Mouse (Mus musculus): ENCODE results near the gene Lrrc28. TPM values are rescaled to one million over a fixed set of nuclear protein-coding genes. Genes with fewer than 3 reads are reported as not detected.

Gene Lrrc28
- polyA plus RNA-seq, 1 experiment from 2014 or later, result 10.3 TPM

- no peaks in the 10 kb centered on the region for H3K27me3 ChIP-seq (replicated peaks)
- H3K9ac ChIP-seq, result no peak overlapping the region
- no peak for ATAC-seq
- no peaks in the 10 kb centered on the region for H3K9me3 ChIP-seq (replicated peaks)
- no peaks in the 10 kb centered on the region for H3K36me3 ChIP-seq
- no peak overlapping the region for H3K4me2 ChIP-seq
- H3K4me1 ChIP-seq, result no peaks in the 10 kb centered on the region
- WGBS (ENCODE audit: insufficient replicate concordance), result 25% methylated on average over 6 of the region's 6 CpGs
- no peak overlapping the region for H3K4me3 ChIP-seq
- H3K27ac ChIP-seq, result no peak overlapping the region
Measured at GRCm38 (mm10) chr7:67549073-67549561, 96.0 kb downstream of the Lrrc28 start.

DNA sequence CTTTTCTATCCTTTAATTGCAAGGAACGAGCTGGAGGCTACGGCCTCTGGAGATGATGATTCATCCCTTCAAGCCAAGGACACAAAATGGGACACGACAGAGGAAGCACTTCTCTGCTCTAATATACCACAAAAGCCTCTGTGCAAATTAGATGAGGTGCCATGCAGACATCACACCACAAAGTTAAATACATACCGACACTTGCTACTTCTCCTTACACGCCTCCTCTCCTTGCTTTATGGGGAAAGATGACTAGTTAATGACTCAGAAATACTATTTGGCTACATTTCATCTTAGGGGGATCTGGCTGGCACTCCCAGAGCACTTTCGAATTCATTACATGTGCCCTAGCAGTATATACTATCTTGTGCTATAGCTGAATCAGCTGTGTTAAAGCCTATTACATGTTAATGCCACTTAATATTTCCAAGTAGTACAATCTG, 96.4 kb downstream of the Lrrc28 start:
- Histone ChIP-seq H3K4me3 (no peak overlapping the region), H3K4me2 (no peak overlapping the region), H3K9ac (no peak overlapping the region), H3K4me1 (no peaks in the 10 kb centered on the region), H3K9me3 (replicated peaks) (no peaks in the 10 kb centered on the region), H3K27me3 (replicated peaks) (no peaks in the 10 kb centered on the region), H3K27ac (no peak overlapping the region), H3K36me3 (no peaks in the 10 kb centered on the region)
- 68% methylated on average over 6 of the region's 6 CpGs for whole genome bisulfite sequencing (ENCODE audit: insufficient replicate concordance)
- ATAC-seq, result no peak

DNA sequence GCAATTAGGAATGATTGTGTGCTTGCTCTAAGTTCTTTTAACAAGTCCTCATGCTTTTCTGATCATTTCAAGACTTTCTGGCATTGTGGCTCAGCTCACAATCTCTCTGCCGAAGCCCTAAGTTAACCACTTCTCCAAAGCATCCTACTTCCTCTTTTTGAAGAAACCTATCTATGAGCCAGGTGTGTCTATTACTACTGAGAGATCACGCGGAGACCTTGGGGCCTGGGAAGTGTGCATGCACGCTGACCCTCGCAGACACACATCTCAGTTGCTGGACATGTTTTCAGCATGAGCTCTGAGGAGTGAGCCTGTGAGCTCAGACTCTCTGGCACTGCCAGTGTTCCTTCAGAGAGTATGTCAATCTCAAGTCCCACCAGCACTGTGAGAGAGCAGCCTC, 98.8 kb downstream of the Lrrc28 start:
- Histone ChIP-seq H3K9ac (no peak overlapping the region), H3K4me3 (no peak overlapping the region), H3K4me1 (no peaks in the 10 kb centered on the region), H3K36me3 (no peaks in the 10 kb centered on the region), H3K27me3 (replicated peaks) (no peaks in the 10 kb centered on the region), H3K4me2 (no peak overlapping the region), H3K27ac (no peak overlapping the region), H3K9me3 (replicated peaks) (no peaks in the 10 kb centered on the region)
- 30% methylated on average over 5 of the region's 5 CpGs for WGBS (ENCODE audit: insufficient replicate concordance)
- no peak for ATAC-seq

DNA sequence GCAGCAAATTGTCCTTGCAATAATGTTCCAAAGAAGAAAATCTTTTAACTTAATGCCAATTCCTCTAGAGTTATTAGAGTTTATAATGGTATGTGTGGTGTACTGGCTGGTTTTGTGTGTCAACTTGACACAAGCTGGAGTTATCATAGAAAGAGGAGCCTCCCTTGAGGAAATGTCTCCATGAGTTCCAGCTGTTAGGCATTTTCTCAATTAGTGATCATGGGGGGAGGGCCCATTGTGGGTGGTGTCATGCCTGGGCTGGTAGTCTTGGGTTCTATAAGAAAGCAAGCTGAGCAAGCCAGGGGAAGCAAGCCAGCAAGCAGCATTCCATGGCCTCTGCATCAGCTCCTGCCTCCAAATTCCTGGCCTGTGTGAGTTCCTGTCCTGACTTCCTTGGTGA, 100.5 kb downstream of the Lrrc28 start:
- Histone ChIP-seq H3K4me3 (no peak overlapping the region), H3K4me2 (no peak overlapping the region), H3K27me3 (replicated peaks) (no peaks in the 10 kb centered on the region), H3K36me3 (no peaks in the 10 kb centered on the region), H3K4me1 (no peaks in the 10 kb centered on the region), H3K9ac (no peak overlapping the region), H3K9me3 (replicated peaks) (no peaks in the 10 kb centered on the region), H3K27ac (no peak overlapping the region)
- no peak for ATAC-seq

GRCm38 (mm10) chr7:67543641-67544040, 101.4 kb downstream of the Lrrc28 start:
- 74% methylated on average over 6 of the region's 6 CpGs for WGBS (ENCODE audit: insufficient replicate concordance)
- no peak for ATAC-seq
- Histone ChIP-seq H3K9me3 (replicated peaks) (no peaks in the 10 kb centered on the region), H3K4me2 (no peak overlapping the region), H3K4me1 (no peaks in the 10 kb centered on the region), H3K9ac (no peak overlapping the region), H3K36me3 (no peaks in the 10 kb centered on the region), H3K4me3 (no peak overlapping the region), H3K27me3 (replicated peaks) (no peaks in the 10 kb centered on the region), H3K27ac (no peak overlapping the region)

GRCm38 (mm10) chr7:67536588-67537372, 108.3 kb downstream of the Lrrc28 start:
- H3K27ac ChIP-seq, result no peak overlapping the region
- no peak overlapping the region for H3K4me2 ChIP-seq
- H3K36me3 ChIP-seq, result no peaks in the 10 kb centered on the region
- H3K9ac ChIP-seq, result no peak overlapping the region
- 83% methylated on average over 11 of the region's 11 CpGs for WGBS (ENCODE audit: insufficient replicate concordance)
- no peaks in the 10 kb centered on the region for H3K27me3 ChIP-seq (replicated peaks)
- ATAC-seq, result no peak
- no peaks in the 10 kb centered on the region for H3K9me3 ChIP-seq (replicated peaks)
- no peak overlapping the region for H3K4me3 ChIP-seq
- no peaks in the 10 kb centered on the region for H3K4me1 ChIP-seq

DNA sequence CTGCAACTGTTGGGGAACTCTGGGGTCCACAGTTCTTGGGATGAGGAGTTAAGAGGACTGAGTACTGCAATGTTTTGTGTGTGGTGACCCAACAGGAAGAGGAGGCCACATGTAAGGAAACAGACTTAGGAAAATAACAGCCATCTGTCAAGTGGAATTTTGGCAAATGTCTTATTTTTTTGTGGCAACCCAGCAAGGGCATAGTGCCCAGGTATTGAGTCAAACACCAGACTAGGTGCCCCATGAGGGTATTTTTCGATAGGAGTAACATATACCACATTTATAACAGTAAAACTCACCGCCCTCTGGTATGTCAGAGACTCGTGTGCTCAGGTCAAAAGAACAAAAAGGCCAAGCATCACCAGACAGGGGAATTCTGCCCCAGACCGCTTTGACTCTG, 109.1 kb downstream of the Lrrc28 start:
- Histone ChIP-seq H3K9me3 (replicated peaks) (no peaks in the 10 kb centered on the region), H3K27me3 (replicated peaks) (no peaks in the 10 kb centered on the region), H3K4me2 (no peak overlapping the region), H3K9ac (no peak overlapping the region), H3K27ac (no peak overlapping the region), H3K4me3 (no peak overlapping the region), H3K4me1 (no peaks in the 10 kb centered on the region), H3K36me3 (no peaks in the 10 kb centered on the region)
- 66% methylated on average over 4 of the region's 4 CpGs for WGBS (ENCODE audit: insufficient replicate concordance)
- no peak for ATAC-seq

GRCm38 (mm10) chr7:67530981-67531380, 114.1 kb downstream of the Lrrc28 start:
- Histone ChIP-seq H3K4me2 (no peak overlapping the region), H3K9me3 (replicated peaks) (no peaks in the 10 kb centered on the region), H3K9ac (no peak overlapping the region), H3K36me3 (no peaks in the 10 kb centered on the region), H3K4me3 (no peak overlapping the region), H3K27me3 (replicated peaks) (no peaks in the 10 kb centered on the region), H3K4me1 (no peaks in the 10 kb centered on the region), H3K27ac (no peak overlapping the region)
- 60% methylated on average over 2 of the region's 2 CpGs for WGBS (ENCODE audit: insufficient replicate concordance)
- ATAC-seq, result no peak

- 71% methylated on average over 6 of the region's 6 CpGs for WGBS (ENCODE audit: insufficient replicate concordance)
- H3K27me3 ChIP-seq (replicated peaks), result no peaks in the 10 kb centered on the region
- no peak for ATAC-seq
Measured at GRCm38 (mm10) chr7:67529381-67529780, 115.7 kb downstream of the Lrrc28 start.

GRCm38 (mm10) chr7:67528821-67529221, 116.2 kb downstream of the Lrrc28 start:
- no peak overlapping the region for H3K9ac ChIP-seq
- no peak overlapping the region for H3K4me2 ChIP-seq
- H3K9me3 ChIP-seq (replicated peaks), result no peaks in the 10 kb centered on the region
- no peaks in the 10 kb centered on the region for H3K4me1 ChIP-seq
- H3K36me3 ChIP-seq, result no peaks in the 10 kb centered on the region
- no peaks in the 10 kb centered on the region for H3K27me3 ChIP-seq (replicated peaks)
- H3K4me3 ChIP-seq, result no peak overlapping the region
- WGBS (ENCODE audit: insufficient replicate concordance), result 84% methylated on average over 18 of the region's 18 CpGs
- no peak for ATAC-seq
- no peak overlapping the region for H3K27ac ChIP-seq

More at GRCm38 (mm10) chr7:67529381-67529780, 115.7 kb downstream of the Lrrc28 start:
- Histone ChIP-seq H3K27ac (no peak overlapping the region), H3K4me2 (no peak overlapping the region), H3K4me3 (no peak overlapping the region), H3K4me1 (no peaks in the 10 kb centered on the region), H3K36me3 (no peaks in the 10 kb centered on the region), H3K9me3 (replicated peaks) (no peaks in the 10 kb centered on the region), H3K9ac (no peak overlapping the region)

- no peak overlapping the region for H3K9ac ChIP-seq
- H3K27me3 ChIP-seq (replicated peaks), result no peaks in the 10 kb centered on the region
- no peaks in the 10 kb centered on the region for H3K36me3 ChIP-seq
- no peak overlapping the region for H3K4me3 ChIP-seq
- no peak overlapping the region for H3K27ac ChIP-seq
- no peaks in the 10 kb centered on the region for H3K4me1 ChIP-seq
- no peaks in the 10 kb centered on the region for H3K9me3 ChIP-seq (replicated peaks)
- 81% methylated on average over 10 of the region's 10 CpGs for WGBS (ENCODE audit: insufficient replicate concordance)
- ATAC-seq, result no peak
- no peak overlapping the region for H3K4me2 ChIP-seq
Measured at GRCm38 (mm10) chr7:67528063-67528811, 116.8 kb downstream of the Lrrc28 start.

DNA sequence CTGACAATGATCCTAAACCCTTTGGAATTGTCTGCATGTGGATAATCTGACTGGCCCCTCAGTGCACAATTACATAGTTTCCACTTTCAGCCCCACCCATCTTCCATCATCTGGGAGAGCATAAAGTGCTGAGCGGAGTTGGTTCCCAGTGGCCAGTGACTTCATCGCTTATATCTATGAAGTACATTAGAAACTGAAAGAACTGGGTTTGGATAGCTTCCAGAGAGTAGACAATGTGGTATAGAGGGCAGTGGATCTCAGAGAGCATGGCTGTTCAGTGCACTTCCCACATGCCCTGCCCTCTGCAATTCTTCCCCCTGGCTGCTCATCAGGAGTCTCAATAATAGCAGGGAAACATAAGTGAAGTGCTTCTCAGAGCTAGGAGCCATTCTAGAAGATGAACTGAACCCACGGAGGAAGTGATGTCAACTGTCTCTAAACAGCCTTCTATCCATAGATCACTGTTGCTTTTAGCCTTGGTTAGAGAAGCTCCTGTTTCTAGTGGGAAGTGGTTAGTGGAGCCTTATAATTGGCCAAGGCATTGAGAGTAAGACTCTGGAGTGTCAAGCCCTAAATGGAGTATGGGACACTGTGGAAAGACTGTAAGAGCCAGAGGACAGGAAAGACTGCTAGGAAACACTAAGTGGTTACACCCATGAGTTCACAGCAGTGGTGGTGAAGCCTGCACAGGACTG, 119.0 kb downstream of the Lrrc28 start:
- H3K4me3 ChIP-seq, result no peak overlapping the region
- H3K27ac ChIP-seq, result no peak overlapping the region
- H3K4me2 ChIP-seq, result no peak overlapping the region
- no peaks in the 10 kb centered on the region for H3K36me3 ChIP-seq
- H3K9ac ChIP-seq, result no peak overlapping the region
- WGBS (ENCODE audit: insufficient replicate concordance), result 69% methylated on average over 3 of the region's 3 CpGs
- H3K9me3 ChIP-seq (replicated peaks), result no peaks in the 10 kb centered on the region
- ATAC-seq, result no peak
- no peaks in the 10 kb centered on the region for H3K27me3 ChIP-seq (replicated peaks)
- no peaks in the 10 kb centered on the region for H3K4me1 ChIP-seq

All from liver, embryonic 12.5 days (tissue).